Mouse (Mus musculus): ENCODE data around the gene Rrnad1. TPM values are rescaled to one million over a fixed set of nuclear protein-coding genes. Genes with fewer than 3 reads are reported as not detected.

Gene Rrnad1
- total and polyA plus RNA-seq, 3 experiments: 10.9 to 21.1 TPM; not detected in 1

GRCm38 (mm10) chr3:87909874-87910273 is 20.6 kb downstream of the Rrnad1 start:
- H3K9me3 ChIP-seq (replicated peaks; ENCODE audit: insufficient read depth, low read length): no peaks in the 10 kb centered on the region
- no peak for DNase-seq (ENCODE audit: low read depth, low spot score)
- H3K27me3 ChIP-seq (ENCODE audit: control insufficient read depth in 1 of 2, insufficient read depth in 2 of 2, low read length in 2 of 2): no peaks in the 10 kb centered on the region
- H3K36me3 ChIP-seq (ENCODE audit: control insufficient read depth in 1 of 2, insufficient read depth in 2 of 2, low read length in 2 of 2): peaks cover 13 to 50% of the 10 kb centered on the region in 2 experiments
- TF ChIP-seq KAT2A (conservative IDR thresholded peaks at IDR 0.05; ENCODE audit: low read depth, low read length) (no peak), TCF12 (IDR thresholded peaks at IDR 0.05; ENCODE audit: low read depth, low read length) (no peak), CTCF (IDR thresholded peaks at IDR 0.05 in 2 of 3, conservative IDR thresholded peaks at IDR 0.05 in 1 of 3; ENCODE audit: control insufficient read depth in 1 of 3, insufficient read depth in 1 of 3, low read depth in 2 of 3, low read length in 3 of 3, poor library complexity in 1 of 3, severe bottlenecking in 1 of 3) (no peak), JUND (IDR thresholded peaks at IDR 0.05; ENCODE audit: low read depth, low read length) (no peak), MYB (IDR thresholded peaks at IDR 0.05; ENCODE audit: low read depth, low read length) (no peak), MAX (IDR thresholded peaks at IDR 0.05; ENCODE audit: low read length) (no peak), ZKSCAN1 (IDR thresholded peaks at IDR 0.05; ENCODE audit: low read depth, low read length) (no peak), MYC (IDR thresholded peaks at IDR 0.05; ENCODE audit: low read depth, low read length) (no peak)
- H3K27ac ChIP-seq (ENCODE audit: control insufficient read depth, low read depth, low read length): peak overlapping the region; percentile 27
- H3K79me2 ChIP-seq (ENCODE audit: control insufficient read depth, insufficient read depth, low read length, poor library complexity): peaks cover 76% of the 10 kb centered on the region
- peak overlapping the region; percentile 97 for H3K9ac ChIP-seq (ENCODE audit: control insufficient read depth, low read depth, low read length, poor library complexity, severe bottlenecking)
- peaks cover 0 to 33% of the 10 kb centered on the region in 2 experiments; a peak in 3 of 4 replicates for H3K4me1 ChIP-seq (ENCODE audit: control insufficient read depth in 1 of 2, insufficient read depth in 2 of 2, low read length in 2 of 2)
- peak overlapping the region in 1 of 2 experiments; percentile 82; a peak in 1 of 4 replicates for H3K4me3 ChIP-seq (ENCODE audit: control insufficient read depth in 1 of 2, insufficient read depth in 1 of 2, low read depth in 2 of 2, low read length in 2 of 2)

GRCm38 (mm10) chr3:87909381-87909780 is 21.1 kb downstream of the Rrnad1 start:
- Histone ChIP-seq H3K9me3 (replicated peaks; ENCODE audit: insufficient read depth, low read length) (no peaks in the 10 kb centered on the region), H3K27me3 (ENCODE audit: control insufficient read depth in 1 of 2, insufficient read depth in 2 of 2, low read length in 2 of 2) (no peaks in the 10 kb centered on the region), H3K9ac (ENCODE audit: control insufficient read depth, low read depth, low read length, poor library complexity, severe bottlenecking) (peak overlapping the region; percentile 97), H3K79me2 (ENCODE audit: control insufficient read depth, insufficient read depth, low read length, poor library complexity) (peaks cover 76% of the 10 kb centered on the region), H3K4me1 (ENCODE audit: control insufficient read depth in 1 of 2, insufficient read depth in 2 of 2, low read length in 2 of 2) (peaks cover 0 to 33% of the 10 kb centered on the region in 2 experiments; a peak in 3 of 4 replicates), H3K27ac (ENCODE audit: control insufficient read depth, low read depth, low read length) (peak overlapping the region; percentile 85), H3K36me3 (ENCODE audit: control insufficient read depth in 1 of 2, insufficient read depth in 2 of 2, low read length in 2 of 2) (peaks cover 13 to 50% of the 10 kb centered on the region in 2 experiments), H3K4me3 (ENCODE audit: control insufficient read depth in 1 of 2, insufficient read depth in 1 of 2, low read depth in 2 of 2, low read length in 2 of 2) (peak overlapping the region in 1 of 2 experiments; percentile 82; a peak in 2 of 4 replicates)
- no peak for DNase-seq (ENCODE audit: low read depth, low spot score)
- no peak for TF ChIP-seq ZMIZ1 (IDR thresholded peaks at IDR 0.05; ENCODE audit: low read depth, low read length)
- no peak for TF ChIP-seq GATA1 (IDR thresholded peaks at IDR 0.05; ENCODE audit: low read depth, low read length)
- TF ChIP-seq POLR2A (IDR thresholded peaks at IDR 0.05; ENCODE audit: control insufficient read depth in 1 of 2, insufficient read depth in 1 of 2, low read depth in 1 of 2, low read length in 2 of 2, poor library complexity in 1 of 2): no peak
- no peak for TF ChIP-seq BHLHE40 (IDR thresholded peaks at IDR 0.05; ENCODE audit: borderline replicate concordance, low read depth, low read length)
- TF ChIP-seq USF2 (IDR thresholded peaks at IDR 0.05; ENCODE audit: borderline replicate concordance in 1 of 2, insufficient read depth in 1 of 2, low read depth in 1 of 2, low read length in 2 of 2): no peak
- no peak for TF ChIP-seq EP300 (IDR thresholded peaks at IDR 0.05; ENCODE audit: low read depth in 1 of 2, low read length in 2 of 2)
- no peak for TF ChIP-seq CHD2 (IDR thresholded peaks at IDR 0.05; ENCODE audit: low read length)
- TF ChIP-seq KAT2A (conservative IDR thresholded peaks at IDR 0.05; ENCODE audit: low read depth, low read length): no peak
- no peak for TF ChIP-seq RCOR1 (IDR thresholded peaks at IDR 0.05; ENCODE audit: low read depth, low read length)
- TF ChIP-seq MYC (IDR thresholded peaks at IDR 0.05; ENCODE audit: low read depth, low read length): no peak
- TF ChIP-seq MXI1 (IDR thresholded peaks at IDR 0.05; ENCODE audit: low read depth, low read length): no peak
- TF ChIP-seq NRF1 (IDR thresholded peaks at IDR 0.05; ENCODE audit: insufficient read depth, low read depth, low read length, poor library complexity, severe bottlenecking): no peak
- TF ChIP-seq SIN3A (IDR thresholded peaks at IDR 0.05; ENCODE audit: low read length): no peak
- no peak for TF ChIP-seq TCF12 (IDR thresholded peaks at IDR 0.05; ENCODE audit: low read depth, low read length)
- no peak for TF ChIP-seq MAX (IDR thresholded peaks at IDR 0.05; ENCODE audit: low read length)
- TF ChIP-seq POLR2AphosphoS5 (IDR thresholded peaks at IDR 0.05; ENCODE audit: borderline replicate concordance, low read depth, low read length): no peak
- TF ChIP-seq CHD1 (IDR thresholded peaks at IDR 0.05; ENCODE audit: low read depth, low read length): no peak
